Mouse (Mus musculus) heart, embryonic 12.5 days (tissue): ENCODE measurements around the gene Irgc1. TPM values are rescaled to one million over a fixed set of nuclear protein-coding genes. Genes with fewer than 3 reads are reported as not detected.

Source experiments
- ATAC-seq: fragments of 200-750 bp; cut with Nextera tagmentation; 2 replicates; pipeline ENCODE4 v1.8.0; 2017; ENCODE audit warnings: moderate TSS enrichment, moderate library complexity; ENCODE audit not compliant: insufficient number of reproducible peaks, low FRiP score
- H3K27ac ChIP-seq: fragments of 300-500 bp; sonication (generic); 2 replicates; pipeline ENCODE4 v1.5.1; 2016; ENCODE audit warnings: mild to moderate bottlenecking, moderate library complexity; ENCODE audit not compliant: poor library complexity, severe bottlenecking
- H3K27me3 ChIP-seq: fragments of 300-500 bp; sonication (generic); replicated peaks from 2 replicates; pipeline ENCODE4 v1.6.1; 2016; ENCODE audit warnings: mild to moderate bottlenecking, moderate library complexity
- H3K36me3 ChIP-seq: fragments of 300-500 bp; sonication (generic); 2 replicates; pipeline ENCODE4 v1.6.1; 2016; ENCODE audit warnings: mild to moderate bottlenecking, moderate library complexity
- H3K4me1 ChIP-seq: fragments of 300-500 bp; sonication (generic); replicated peaks from 2 replicates; pipeline ENCODE4 v1.6.1; 2016; ENCODE audit warnings: mild to moderate bottlenecking
- H3K4me2 ChIP-seq: fragments of 300-500 bp; sonication (generic); 2 replicates; pipeline ENCODE4 v1.6.1; 2016; ENCODE audit warnings: mild to moderate bottlenecking, moderate library complexity
- H3K4me3 ChIP-seq: fragments of 300-500 bp; sonication (generic); 2 replicates; pipeline ENCODE4 v1.5.1; 2016; ENCODE audit warnings: mild to moderate bottlenecking
- H3K9ac ChIP-seq: fragments of 300-500 bp; sonication (generic); 2 replicates; pipeline ENCODE4 v1.6.1; 2016; ENCODE audit warnings: mild to moderate bottlenecking, moderate library complexity
- H3K9me3 ChIP-seq: fragments of 300-500 bp; sonication (generic); replicated peaks from 2 replicates; pipeline ENCODE4 v1.6.1; 2016; ENCODE audit warnings: mild to moderate bottlenecking, moderate library complexity
- WGBS: fragments of 180-500 bp; shearing (Covaris S2); methylation state at CpG from one replicate; pipeline ENCODE4 v1.1.7; 2016; 5-methylcytosine and 5-hydroxymethylcytosine counted together
- polyA plus RNA-seq: library from polyadenylated mRNA; unstranded; fragments of >200 nt; fragmentation: Nextera tagmentation; extraction: Ambion mirVana; gene quantifications from 2 replicates; pipeline ENCODE4 v1.2.1, GENCODE M21; 2016

Irgc1 gene
- polyA plus RNA-seq, 1 experiment from 2014 or later, result not detected

DNA sequence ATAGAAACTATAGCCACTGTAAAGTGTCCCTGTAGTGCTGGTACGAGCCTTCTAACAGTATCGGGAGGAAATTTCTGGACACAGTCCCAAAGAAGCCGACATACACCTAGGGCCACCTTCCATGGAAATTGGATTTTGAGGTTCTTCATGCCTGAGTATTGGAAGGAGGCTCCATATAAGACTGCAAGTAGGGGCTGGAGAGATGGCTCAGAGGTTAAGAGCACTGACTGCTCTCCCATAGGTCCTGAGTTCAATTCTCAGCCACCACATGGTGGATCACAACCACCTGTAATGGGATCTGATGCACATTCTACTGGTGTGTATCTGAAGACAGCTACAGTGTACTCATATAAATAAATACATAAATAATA, 52.0 kb downstream of the Irgc1 start:
- H3K4me2 ChIP-seq, result peak overlapping the region; percentile 74
- peak overlapping the region; percentile 78 for H3K9ac ChIP-seq
- no peaks in the 10 kb centered on the region for H3K27me3 ChIP-seq
- peak overlapping the region; percentile 59 for H3K4me3 ChIP-seq
- 15% methylated on average over 3 of the region's 3 CpGs for WGBS
- H3K9me3 ChIP-seq, result peaks cover 6% of the 10 kb centered on the region
- H3K36me3 ChIP-seq, result peaks cover 26% of the 10 kb centered on the region
- no peak for ATAC-seq
- no peaks in the 10 kb centered on the region for H3K4me1 ChIP-seq
- peak overlapping the region; percentile 95 for H3K27ac ChIP-seq

- H3K27ac ChIP-seq, result peak within 1 kb of the TSS; percentile 95
- H3K9ac ChIP-seq, result peak within 1 kb of the TSS; percentile 78
- no peaks in the 10 kb centered on the region for H3K27me3 ChIP-seq
- peak within 1 kb of the TSS; percentile 74 for H3K4me2 ChIP-seq
- H3K4me1 ChIP-seq, result peaks cover 3% of the 10 kb centered on the region; the same call in 1 of the 2 replicates
- peak; percentile 96 for ATAC-seq
- peak within 1 kb of the TSS; percentile 59 for H3K4me3 ChIP-seq
- H3K9me3 ChIP-seq, result peaks cover 6% of the 10 kb centered on the region
- peaks cover 21% of the 10 kb centered on the region for H3K36me3 ChIP-seq
- 2% methylated on average over 66 of the region's 66 CpGs for WGBS
Measured at GRCm38 (mm10) chr7:24399256-24400081, 52.6 kb downstream of the Irgc1 start, which contains the start of gene Smg9. Gene Smg9, plus strand, starts transcription at chr7:24399619.

GRCm38 (mm10) chr7:24398364-24398913, 53.7 kb downstream of the Irgc1 start:
- no peak overlapping the region for H3K9ac ChIP-seq
- no peaks in the 10 kb centered on the region for H3K27me3 ChIP-seq
- peaks cover 3% of the 10 kb centered on the region; the same call in 1 of the 2 replicates for H3K4me1 ChIP-seq
- H3K27ac ChIP-seq, result no peak overlapping the region
- peaks cover 6% of the 10 kb centered on the region for H3K9me3 ChIP-seq
- H3K4me3 ChIP-seq, result no peak overlapping the region
- H3K4me2 ChIP-seq, result no peak overlapping the region
- no peak for ATAC-seq
- peaks cover 12% of the 10 kb centered on the region for H3K36me3 ChIP-seq
- WGBS, result 89% methylated on average over 8 of the region's 8 CpGs

GRCm38 (mm10) chr7:24396832-24397231, 55.3 kb downstream of the Irgc1 start:
- 69% methylated on average over 11 of the region's 11 CpGs for WGBS
- Histone ChIP-seq H3K4me1 (peaks cover 3% of the 10 kb centered on the region; the same call in 1 of the 2 replicates), H3K9me3 (no peaks in the 10 kb centered on the region), H3K9ac (no peak overlapping the region), H3K36me3 (no peaks in the 10 kb centered on the region), H3K4me3 (no peak overlapping the region), H3K4me2 (no peak overlapping the region), H3K27ac (no peak overlapping the region), H3K27me3 (no peaks in the 10 kb centered on the region)
- no peak for ATAC-seq

DNA sequence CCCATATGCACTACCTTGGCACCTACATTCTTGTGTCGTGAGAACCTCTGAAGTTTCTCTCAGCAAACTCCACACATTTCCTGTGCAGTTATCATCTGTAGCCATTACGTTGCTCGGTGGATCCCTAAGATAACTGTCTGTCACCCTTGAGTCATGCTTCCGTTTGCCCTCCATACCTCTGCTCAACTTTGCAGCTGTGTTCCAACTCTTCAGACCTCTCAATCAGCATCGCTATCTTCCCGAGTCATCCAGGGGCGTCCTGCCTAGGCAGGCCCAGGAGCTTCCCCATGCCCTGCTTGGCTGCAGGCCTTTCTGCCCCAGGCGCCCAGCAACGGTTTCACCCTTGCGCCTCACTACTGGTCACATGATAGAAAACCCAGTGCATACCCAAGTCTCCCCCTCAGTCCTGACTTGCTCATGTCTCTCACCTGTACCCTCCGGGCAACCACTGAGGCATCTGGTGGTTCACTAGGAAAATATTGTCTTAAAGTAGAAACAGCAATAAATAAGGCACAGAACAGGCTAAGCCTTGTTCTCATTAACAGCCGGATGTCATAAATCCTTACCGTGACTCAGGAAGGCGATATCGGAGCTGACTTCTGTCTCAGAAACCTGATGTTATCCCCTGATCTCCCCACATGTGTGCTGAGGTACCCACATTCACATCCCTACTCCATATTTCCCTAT, 57.5 kb downstream of the Irgc1 start:
- Histone ChIP-seq H3K9ac (no peak overlapping the region; the same call in 1 of the 2 replicates), H3K36me3 (no peaks in the 10 kb centered on the region), H3K4me3 (no peak overlapping the region), H3K4me2 (no peak overlapping the region), H3K4me1 (peaks cover 3% of the 10 kb centered on the region; the same call in 1 of the 2 replicates), H3K27ac (no peak overlapping the region), H3K27me3 (no peaks in the 10 kb centered on the region), H3K9me3 (no peaks in the 10 kb centered on the region)
- no peak for ATAC-seq
- 61% methylated on average over 15 of the region's 15 CpGs for WGBS

- H3K27ac ChIP-seq, result no peak overlapping the region
- H3K27me3 ChIP-seq, result no peaks in the 10 kb centered on the region
Measured at GRCm38 (mm10) chr7:24394054-24394453, 58.0 kb downstream of the Irgc1 start.

DNA sequence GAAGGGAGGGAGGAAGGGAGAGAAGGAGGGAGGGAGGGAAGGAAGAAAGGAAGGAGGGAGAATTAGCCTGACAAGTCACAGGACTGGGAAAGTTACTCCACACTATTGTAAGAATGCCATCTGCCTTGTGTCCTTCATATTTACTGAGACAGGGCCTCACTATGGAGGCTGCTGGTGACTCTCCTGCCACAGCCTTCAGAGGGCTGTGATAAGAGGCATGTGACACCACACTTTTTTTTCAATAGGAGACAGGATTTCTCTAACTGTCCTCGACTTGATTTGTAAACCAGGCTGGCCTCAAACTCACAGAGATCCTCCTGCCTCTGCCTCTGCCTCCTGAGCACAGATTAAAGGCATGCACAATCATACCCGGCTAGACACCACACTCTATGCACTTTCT, 60.4 kb downstream of the Irgc1 start:
- no peak for ATAC-seq
- WGBS, result 62% methylated on average over 2 of the region's 2 CpGs
- Histone ChIP-seq H3K4me3 (no peak overlapping the region), H3K36me3 (no peaks in the 10 kb centered on the region), H3K9me3 (no peaks in the 10 kb centered on the region), H3K27ac (no peak overlapping the region), H3K4me1 (peaks cover 7% of the 10 kb centered on the region; the same call in 1 of the 2 replicates), H3K9ac (no peak overlapping the region), H3K27me3 (no peaks in the 10 kb centered on the region), H3K4me2 (no peak overlapping the region)

More at GRCm38 (mm10) chr7:24394054-24394453, 58.0 kb downstream of the Irgc1 start:
- no peaks in the 10 kb centered on the region for H3K36me3 ChIP-seq
- no peak overlapping the region for H3K9ac ChIP-seq
- peaks cover 3% of the 10 kb centered on the region; the same call in 1 of the 2 replicates for H3K4me1 ChIP-seq
- no peak overlapping the region for H3K4me3 ChIP-seq
- no peaks in the 10 kb centered on the region for H3K9me3 ChIP-seq
- no peak overlapping the region for H3K4me2 ChIP-seq
- WGBS, result 75% methylated on average over 3 of the region's 3 CpGs
- ATAC-seq, result no peak

DNA sequence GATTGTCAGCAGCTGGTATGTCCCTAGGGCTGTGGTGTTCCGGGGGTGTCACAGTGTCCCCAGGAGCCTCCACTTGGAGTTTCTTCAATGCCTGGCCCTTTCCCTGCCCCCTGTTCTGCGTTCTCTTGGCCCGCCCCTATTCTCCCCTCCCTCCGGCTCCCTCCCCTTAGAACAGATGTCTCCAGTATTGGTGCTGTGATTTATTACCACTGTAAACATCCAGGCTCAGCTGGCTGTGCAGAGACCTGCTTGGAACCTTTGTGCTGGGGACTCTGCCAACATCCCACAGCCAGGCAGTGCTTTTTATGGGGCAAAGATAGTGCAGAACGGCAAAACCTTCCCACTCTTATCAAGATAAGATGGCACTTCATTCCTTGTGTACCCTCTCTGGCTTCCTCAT, 61.0 kb downstream of the Irgc1 start:
- Histone ChIP-seq H3K9me3 (no peaks in the 10 kb centered on the region), H3K27ac (no peak overlapping the region), H3K9ac (no peak overlapping the region), H3K4me1 (peaks cover 7% of the 10 kb centered on the region; the same call in 1 of the 2 replicates), H3K4me3 (no peak overlapping the region), H3K36me3 (no peaks in the 10 kb centered on the region), H3K4me2 (no peak overlapping the region), H3K27me3 (no peaks in the 10 kb centered on the region)
- no peak for ATAC-seq
- 34% methylated on average over 5 of the region's 5 CpGs for WGBS

- Histone ChIP-seq H3K9ac (no peak overlapping the region), H3K4me2 (no peak overlapping the region), H3K27me3 (no peaks in the 10 kb centered on the region), H3K9me3 (no peaks in the 10 kb centered on the region), H3K4me1 (peaks cover 7% of the 10 kb centered on the region; the same call in 1 of the 2 replicates), H3K4me3 (no peak overlapping the region), H3K36me3 (no peaks in the 10 kb centered on the region), H3K27ac (no peak overlapping the region)
- no peak for ATAC-seq
- 68% methylated on average over 7 of the region's 7 CpGs for WGBS
Measured at GRCm38 (mm10) chr7:24390512-24390911, 61.6 kb downstream of the Irgc1 start.

- no peaks in the 10 kb centered on the region for H3K27me3 ChIP-seq
- ATAC-seq, result no peak
- H3K4me1 ChIP-seq, result peaks cover 6% of the 10 kb centered on the region; the same call in 1 of the 2 replicates
- no peaks in the 10 kb centered on the region for H3K36me3 ChIP-seq
- no peak overlapping the region for H3K27ac ChIP-seq
- H3K9me3 ChIP-seq, result no peaks in the 10 kb centered on the region
- no peak overlapping the region for H3K4me3 ChIP-seq
- H3K4me2 ChIP-seq, result no peak overlapping the region
- 65% methylated on average over 13 of the region's 13 CpGs for WGBS
- H3K9ac ChIP-seq, result no peak overlapping the region
Measured at GRCm38 (mm10) chr7:24389516-24390187, 62.4 kb downstream of the Irgc1 start.
